Mouse (Mus musculus) ES-E14 (cell line): ENCODE results near the gene Mprip. TPM values are rescaled to one million over a fixed set of nuclear protein-coding genes. Genes with fewer than 3 reads are reported as not detected.

Experiments
- DNase-seq: peaks from one replicate; pipeline ENCODE4 v3.0.0-alpha.2; 2013; ENCODE audit warnings: low read depth, low spot score
- H3K27ac ChIP-seq: 2 replicates; pipeline ENCODE4 v1.5.1; 2012; ENCODE audit warnings: low read depth, mild to moderate bottlenecking, low read length, moderate library complexity, mixed read lengths; ENCODE audit not compliant: poor library complexity, insufficient read depth, severe bottlenecking
- H3K36me3 ChIP-seq: 2 replicates; pipeline ENCODE4 v1.6.1; 2012; ENCODE audit warnings: mild to moderate bottlenecking, low read length, moderate library complexity, mixed read lengths; ENCODE audit not compliant: control insufficient read depth, poor library complexity, insufficient read depth, severe bottlenecking
- H3K4me1 ChIP-seq, 2 experiments: fragments of 150-350 bp in 1 of 2; sonication (generic) in 1 of 2; 2 replicates each; pipeline ENCODE4 v1.6.1; 2012; ENCODE audit warnings: low read length in 2 of 2, mild to moderate bottlenecking in 1 of 2, mixed read lengths in 1 of 2; ENCODE audit not compliant: control insufficient read depth in 2 of 2, insufficient read depth in 2 of 2, poor library complexity in 1 of 2
- H3K4me3 ChIP-seq, 2 experiments: fragments of 150-350 bp in 1 of 2; sonication (generic) in 1 of 2; 2 replicates each; pipeline ENCODE4 v1.5.1; 2012; ENCODE audit warnings: low read length in 2 of 2, low read depth in 1 of 2, mild to moderate bottlenecking in 1 of 2, mixed read lengths in 1 of 2; ENCODE audit not compliant: insufficient read depth in 1 of 2, poor library complexity in 1 of 2, severe bottlenecking in 1 of 2
- H3K9ac ChIP-seq: 2 replicates; pipeline ENCODE4 v1.6.1; 2012; ENCODE audit warnings: low read depth, mild to moderate bottlenecking, low read length, mixed read lengths; ENCODE audit not compliant: poor library complexity, insufficient read depth, severe bottlenecking
- H3K9me3 ChIP-seq: fragments of 150-350 bp; sonication (generic); 2 replicates; pipeline ENCODE4 v1.6.1; 2012; ENCODE audit warnings: low read depth, mild to moderate bottlenecking, low read length; ENCODE audit not compliant: control insufficient read depth, insufficient read depth
- CHD2 ChIP-seq: IDR thresholded peaks from 2 replicates; pipeline ENCODE4 v1.6.1; 2014; ENCODE audit warnings: mild to moderate bottlenecking, low read depth, low read length, inconsistent platforms
- HCFC1 ChIP-seq: IDR thresholded peaks from 2 replicates; pipeline ENCODE4 v1.6.1; 2012; ENCODE audit warnings: low read length, inconsistent platforms, borderline replicate concordance; ENCODE audit not compliant: insufficient read depth
- MAFK ChIP-seq: IDR thresholded peaks from 2 replicates; pipeline ENCODE4 v1.6.1; 2014; ENCODE audit warnings: mild to moderate bottlenecking, low read depth, low read length, inconsistent platforms; ENCODE audit not compliant: insufficient read depth
- ZC3H11A ChIP-seq: IDR thresholded peaks from 2 replicates; pipeline ENCODE4 v1.6.1; 2012; ENCODE audit warnings: low read depth, mild to moderate bottlenecking, inconsistent platforms, low read length, borderline replicate concordance
- ZNF384 ChIP-seq: IDR thresholded peaks from 2 replicates; pipeline ENCODE4 v1.6.1; 2012; ENCODE audit warnings: low read depth, low read length, inconsistent platforms
- in situ Hi-C, 2 experiments: fragments of 600-800 bp; cut with MboI; formaldehyde crosslinking; loops; one replicate each; pipeline ENCODE4 v1.15.1; 2025; ENCODE audit warnings: low sequenced_read_pairs in 2 of 2, inconsistent platforms in 1 of 2; ENCODE audit not compliant: unreplicated experiment in 2 of 2
- total RNA-seq: library from RNA; depleted of rRNA; stranded (reverse); fragments of 300-350 nt; gene quantifications from 2 replicates; pipeline ENCODE4 v1.2.3, GENCODE M21; 2012

Mprip gene
- total RNA-seq, 1 experiment = 138 TPM

DNA sequence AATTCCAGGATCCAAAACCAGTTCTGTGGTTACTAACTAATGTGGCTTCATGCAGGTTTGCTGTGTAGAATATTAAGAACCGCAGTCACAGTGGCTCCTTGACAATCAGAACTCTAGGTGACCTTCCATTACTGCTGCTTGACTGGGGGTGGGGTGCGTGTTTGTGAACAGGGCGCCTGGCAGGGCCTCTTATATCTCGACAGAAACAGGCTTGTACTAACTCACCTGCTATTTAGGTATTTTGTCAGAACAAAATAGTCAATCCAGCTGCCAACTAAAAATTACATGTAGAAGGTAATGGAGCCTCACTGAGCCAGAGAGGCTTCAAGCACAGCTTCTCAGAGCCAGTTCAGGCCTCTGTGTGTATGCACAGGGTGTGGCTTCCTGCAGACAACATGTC is 119.1 kb downstream of the Mprip start:
- Histone ChIP-seq H3K9ac (no peak overlapping the region), H3K9me3 (no peaks in the 10 kb centered on the region), H3K4me3 (no peak overlapping the region), H3K4me1 (peaks cover 0 to 2% of the 10 kb centered on the region in 2 experiments; a peak in 1 of 4 replicates), H3K36me3 (peaks cover 7% of the 10 kb centered on the region; the same call in 1 of the 2 replicates), H3K27ac (no peak overlapping the region)
- no peak for DNase-seq
- in situ Hi-C loops = no loop called here
- TF ChIP-seq MAFK = no peak
- no peak for TF ChIP-seq CHD2
- TF ChIP-seq ZC3H11A = no peak
- TF ChIP-seq HCFC1 = no peak
- no peak for TF ChIP-seq ZNF384

GRCm38 (mm10) chr11:59782091-59782590 is 121.0 kb downstream of the Mprip start:
- Histone ChIP-seq H3K4me3 (no peak overlapping the region), H3K27ac (no peak overlapping the region), H3K9me3 (no peaks in the 10 kb centered on the region), H3K4me1 (peaks cover 3 to 7% of the 10 kb centered on the region in 2 experiments; a peak in 2 of 4 replicates), H3K9ac (no peak overlapping the region), H3K36me3 (peaks cover 6% of the 10 kb centered on the region; the same call in 1 of the 2 replicates)
- peak; percentile 20 for DNase-seq
- in situ Hi-C loops = no loop called here
- 0 out of 2 replicates have a peak, but pooled peaks have one; percentile 30 for TF ChIP-seq CHD2
- TF ChIP-seq HCFC1 = no peak

DNA sequence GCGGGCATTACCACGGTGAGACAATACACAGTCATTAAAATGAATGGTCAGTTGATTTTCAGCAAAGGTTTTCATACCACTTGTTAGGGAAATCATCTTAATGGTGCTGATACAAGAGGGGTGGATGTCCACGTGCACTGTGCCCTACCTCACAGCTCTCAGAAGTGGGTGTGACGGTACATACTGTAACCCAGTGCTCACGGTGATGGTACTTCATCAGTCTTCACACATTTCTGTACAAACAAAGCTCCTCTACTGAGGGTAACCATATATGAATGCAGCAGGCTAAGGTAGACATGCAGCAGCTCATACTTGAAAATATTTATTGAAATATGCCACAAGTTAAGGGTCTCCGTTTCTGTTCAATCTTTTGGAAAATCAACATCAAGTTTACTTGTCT is 122.5 kb downstream of the Mprip start:
- TF ChIP-seq ZNF384 (no peak), MAFK (no peak), HCFC1 (no peak), ZC3H11A (no peak), CHD2 (no peak)
- peaks cover 3 to 7% of the 10 kb centered on the region in 2 experiments; a peak in 2 of 4 replicates for H3K4me1 ChIP-seq
- in situ Hi-C loops = no loop called here
- no peak for DNase-seq
- no peak overlapping the region for H3K9ac ChIP-seq
- peaks cover 6% of the 10 kb centered on the region; the same call in 1 of the 2 replicates for H3K36me3 ChIP-seq
- no peak overlapping the region for H3K27ac ChIP-seq
- H3K4me3 ChIP-seq = no peak overlapping the region
- no peaks in the 10 kb centered on the region for H3K9me3 ChIP-seq

DNA sequence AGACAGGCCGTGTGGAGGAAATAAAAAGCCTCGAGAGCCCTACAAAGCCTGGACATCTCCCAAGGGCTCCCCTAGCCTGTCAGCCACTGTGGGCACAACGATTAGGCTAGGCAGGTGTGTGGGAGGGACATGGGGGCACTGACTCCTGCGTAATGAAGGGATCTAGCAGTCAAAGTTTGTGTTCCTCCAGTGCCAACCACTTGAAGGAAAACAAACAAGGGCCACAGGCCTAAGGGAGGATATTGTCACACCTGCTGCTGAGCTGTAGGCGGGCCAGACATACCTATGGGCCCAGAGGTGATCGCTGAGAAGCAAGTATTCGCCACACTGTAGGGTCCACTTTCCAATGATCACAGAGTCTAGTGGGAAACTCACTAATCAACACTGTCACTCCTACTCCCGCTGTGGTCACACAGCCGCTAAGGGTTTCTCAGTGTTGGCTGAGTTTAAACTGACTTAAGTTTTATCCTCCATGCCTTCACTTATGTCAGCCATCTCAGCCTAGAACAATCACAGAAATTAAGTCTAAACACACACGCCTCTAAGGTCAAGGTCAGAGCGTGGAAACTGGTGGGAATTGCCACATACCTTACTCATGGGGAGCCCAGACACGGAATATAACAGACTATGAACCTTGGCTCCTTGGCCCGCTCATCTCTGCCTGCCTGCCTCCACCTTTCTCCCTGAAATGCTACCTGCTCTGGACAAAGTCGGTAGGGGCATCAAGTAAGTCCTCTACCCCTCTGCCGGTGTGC is 125.5 kb downstream of the Mprip start:
- Histone ChIP-seq H3K27ac (no peak overlapping the region), H3K4me1 (peaks cover 3 to 7% of the 10 kb centered on the region in 2 experiments; a peak in 2 of 4 replicates), H3K4me3 (peak overlapping the region; percentile 52 to 74), H3K9me3 (no peaks in the 10 kb centered on the region), H3K9ac (peak overlapping the region; percentile 79), H3K36me3 (peaks cover 6% of the 10 kb centered on the region; the same call in 1 of the 2 replicates)
- TF ChIP-seq ZC3H11A (no peak), MAFK (no peak), CHD2 (no peak)
- in situ Hi-C loops = no loop called here
- DNase-seq = no peak
